Comparison of ENCODE assay signal across 8 mouse cellular contexts in the genomic region with DNA sequence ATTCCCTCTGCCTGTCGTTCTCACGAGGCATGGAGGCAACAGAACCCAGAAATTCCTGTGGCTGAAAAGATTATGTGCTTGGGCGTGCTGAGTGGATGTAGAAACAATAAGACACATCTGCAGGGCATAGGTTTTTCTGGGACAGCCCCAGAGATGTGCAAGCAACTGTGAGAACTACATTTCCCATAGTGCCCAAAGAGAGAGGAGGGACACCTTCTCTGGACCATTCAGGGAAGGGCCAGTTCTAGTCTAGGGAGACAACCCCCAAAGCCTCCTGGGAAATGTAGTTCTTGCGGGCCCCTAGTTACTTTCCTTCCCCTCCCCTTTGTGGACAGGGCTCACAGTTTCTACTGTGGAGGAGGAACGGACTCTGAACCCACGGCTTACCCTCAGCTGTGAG. TPM values are rescaled to one million over a fixed set of nuclear protein-coding genes. Genes with fewer than 3 reads are reported as not detected.
DNase-seq lines count a peak whose midpoint lies in the region; ATAC-seq and TF ChIP-seq lines count a peak whose summit lies in the region.

No protein-coding gene starts in this region.

- H3K36me3 ChIP-seq in limb, embryonic 15.5 days: peaks cover 7% of the 10 kb centered on the region; the same call in 1 of the 2 replicates
- H3K36me3 ChIP-seq in midbrain, postnatal 0 days (ENCODE audit: insufficient read depth, low read length): no peaks in the 10 kb centered on the region

- H3K4me2 ChIP-seq in limb, embryonic 15.5 days: no peak overlapping the region
- no peak overlapping the region for H3K4me2 ChIP-seq in midbrain, postnatal 0 days (ENCODE audit: low read depth, low read length, poor library complexity, severe bottlenecking)

- peak; percentile 71 to 81 for ATAC-seq in hematopoietic stem cell, adult 5-6 weeks (replicated peaks in 1 of 2; ENCODE audit: insufficient read depth in 1 of 2, low FRiP score in 2 of 2, low TSS enrichment in 1 of 2, low read depth in 1 of 2, poor library complexity in 2 of 2, severe bottlenecking in 2 of 2)
- peak; percentile 37 for ATAC-seq in limb, embryonic 15.5 days (ENCODE audit: insufficient number of reproducible peaks, low FRiP score, low TSS enrichment, low read depth)
- ATAC-seq in midbrain, postnatal 0 days (ENCODE audit: low FRiP score): peak; percentile 75

- H3K4me1 ChIP-seq in cerebellum, adult 2 months (ENCODE audit: control insufficient read depth, insufficient read depth, low read length): peaks cover 4% of the 10 kb centered on the region; the same call in 1 of the 2 replicates
- H3K4me1 ChIP-seq in limb, embryonic 15.5 days: peaks cover 26% of the 10 kb centered on the region
- H3K4me1 ChIP-seq in midbrain, postnatal 0 days (ENCODE audit: insufficient read depth, low read length): no peaks in the 10 kb centered on the region

- TF ChIP-seq POLR2A in cerebellum, adult 2 months (IDR thresholded peaks at IDR 0.05; ENCODE audit: borderline replicate concordance, insufficient read depth, low read length): no peak

- peaks cover 9% of the 10 kb centered on the region; the same call in 1 of the 2 replicates for H3K27me3 ChIP-seq in cerebellum, adult 2 months (ENCODE audit: control insufficient read depth, insufficient read depth, low read length)
- H3K27me3 ChIP-seq in limb, embryonic 15.5 days: peaks cover 39% of the 10 kb centered on the region
- peaks cover 32% of the 10 kb centered on the region for H3K27me3 ChIP-seq in midbrain, postnatal 0 days (ENCODE audit: insufficient read depth, low read length)

- no peak for TF ChIP-seq CTCF in cerebellum, adult 2 months (IDR thresholded peaks at IDR 0.05; ENCODE audit: borderline replicate concordance, insufficient read depth, low read depth, low read length)
- no peak for TF ChIP-seq CTCF in midbrain, postnatal 0 days (IDR thresholded peaks at IDR 0.05)

- H3K9ac ChIP-seq in limb, embryonic 15.5 days: no peak overlapping the region
- no peak overlapping the region for H3K9ac ChIP-seq in midbrain, postnatal 0 days (replicated peaks; ENCODE audit: low read length, poor library complexity, severe bottlenecking)

- H3K9me3 ChIP-seq in limb, embryonic 15.5 days: no peaks in the 10 kb centered on the region
- H3K9me3 ChIP-seq in midbrain, postnatal 0 days (ENCODE audit: low read length): no peaks in the 10 kb centered on the region

- 71% methylated on average over 6 of the region's 6 CpGs for WGBS in cerebellum, adult 2 months
- WGBS in limb, embryonic 15.5 days: 39% methylated on average over 6 of the region's 6 CpGs
- 48% methylated on average over 6 of the region's 6 CpGs for WGBS in midbrain, postnatal 0 days

- H3K27ac ChIP-seq in cerebellum, adult 2 months (ENCODE audit: insufficient read depth, low read length): no peak overlapping the region
- H3K27ac ChIP-seq in limb, embryonic 15.5 days: no peak overlapping the region
- no peak overlapping the region for H3K27ac ChIP-seq in midbrain, postnatal 0 days (ENCODE audit: low read depth, low read length)

- no peak overlapping the region for H3K4me3 ChIP-seq in cerebellum, adult 2 months (replicated peaks; ENCODE audit: insufficient read depth, low read depth, low read length)
- H3K4me3 ChIP-seq in limb, embryonic 15.5 days: no peak overlapping the region
- H3K4me3 ChIP-seq in midbrain, postnatal 0 days (ENCODE audit: low read depth, low read length): no peak overlapping the region

- peak; percentile 25 to 46 for DNase-seq in cerebellum, adult 2 months
- DNase-seq in cerebellum, adult 11 months: no peak
- DNase-seq in NIH3T3 (ENCODE audit: low read depth): peak; percentile 30
- peak; percentile 17 for DNase-seq in fibroblast of lung, adult 2 months (ENCODE audit: low read depth)
- DNase-seq in midbrain, postnatal 0 days (ENCODE audit: low spot score): peak; percentile 77
- DNase-seq in thymus, postnatal 14 days: peak; percentile 88

RNA-seq across cellular contexts. Expression of a gene that starts 2.5 kb away (rescaled TPM):
- polyA plus RNA-seq in cerebellum, adult 2 months (2012; rRNA removed): 0.18 TPM in 1 of 2 replicates, not detected in the other
- total RNA-seq in hematopoietic stem cell, adult 5-6 weeks (2017): 13.9 and 17.5 TPM in 2 replicates
- 1.4 and 1.7 TPM in 2 replicates for polyA plus RNA-seq in limb, embryonic 15.5 days (2015; fragmentation: Nextera tagmentation; extraction: Ambion mirVana)
- 0.11 and 0.14 TPM in 2 replicates for total RNA-seq in midbrain, postnatal 0 days (2014; rRNA removed)
- polyA plus RNA-seq in midbrain, postnatal 0 days (2015; fragmentation: Nextera tagmentation; extraction: Ambion mirVana): not detected in 2 replicates

RNA-seq across cellular contexts. Expression of a gene that starts 20.6 kb away (rescaled TPM):
- 1.4 TPM in 2 replicates for polyA plus RNA-seq in cerebellum, adult 2 months (2012; rRNA removed)
- not detected in 2 replicates for total RNA-seq in hematopoietic stem cell, adult 5-6 weeks (2017)
- 5.2 and 6.4 TPM in 2 replicates for polyA plus RNA-seq in limb, embryonic 15.5 days (2015; fragmentation: Nextera tagmentation; extraction: Ambion mirVana)
- total RNA-seq in midbrain, postnatal 0 days (2014; rRNA removed): 2.3 and 3.2 TPM in 2 replicates
- polyA plus RNA-seq in midbrain, postnatal 0 days (2015; fragmentation: Nextera tagmentation; extraction: Ambion mirVana): 28.3 and 29.5 TPM in 2 replicates

RNA-seq across cellular contexts. Expression of a gene that starts 20.7 kb away (rescaled TPM):
- 25.7 and 28.0 TPM in 2 replicates for polyA plus RNA-seq in cerebellum, adult 2 months (2012; rRNA removed)
- total RNA-seq in hematopoietic stem cell, adult 5-6 weeks (2017): 14.2 and 16.4 TPM in 2 replicates
- 28.0 and 28.7 TPM in 2 replicates for polyA plus RNA-seq in limb, embryonic 15.5 days (2015; fragmentation: Nextera tagmentation; extraction: Ambion mirVana)
- total RNA-seq in midbrain, postnatal 0 days (2014; rRNA removed): 32.2 and 33.4 TPM in 2 replicates
- 31.3 and 31.6 TPM in 2 replicates for polyA plus RNA-seq in midbrain, postnatal 0 days (2015; fragmentation: Nextera tagmentation; extraction: Ambion mirVana)

RNA-seq across cellular contexts. Expression of a gene that starts 28.3 kb away (rescaled TPM):
- polyA plus RNA-seq in cerebellum, adult 2 months (2012; rRNA removed): 0.08 TPM in 1 of 2 replicates, not detected in the other
- not detected in 2 replicates for total RNA-seq in hematopoietic stem cell, adult 5-6 weeks (2017)
- polyA plus RNA-seq in limb, embryonic 15.5 days (2015; fragmentation: Nextera tagmentation; extraction: Ambion mirVana): 125 and 128 TPM in 2 replicates
- total RNA-seq in midbrain, postnatal 0 days (2014; rRNA removed): 0.99 and 1.5 TPM in 2 replicates
- polyA plus RNA-seq in midbrain, postnatal 0 days (2015; fragmentation: Nextera tagmentation; extraction: Ambion mirVana): 1.8 and 2.2 TPM in 2 replicates
